Mouse (Mus musculus) hindlimb bud, embryonic 11.5 days (tissue): Measurements from ENCODE around the gene Iqgap3.

ENCODE experiments used
- DNase-seq: peaks from one replicate; pipeline ENCODE4 v3.0.0-alpha.2; 2012; ENCODE audit warnings: low read depth, low spot score; ENCODE audit errors: extremely low spot score

Iqgap3 gene

GRCm38 (mm10) chr3:88138336-88139242 is 56.8 kb downstream of the Iqgap3 start:
- DNase-seq = peak; percentile 91

DNA sequence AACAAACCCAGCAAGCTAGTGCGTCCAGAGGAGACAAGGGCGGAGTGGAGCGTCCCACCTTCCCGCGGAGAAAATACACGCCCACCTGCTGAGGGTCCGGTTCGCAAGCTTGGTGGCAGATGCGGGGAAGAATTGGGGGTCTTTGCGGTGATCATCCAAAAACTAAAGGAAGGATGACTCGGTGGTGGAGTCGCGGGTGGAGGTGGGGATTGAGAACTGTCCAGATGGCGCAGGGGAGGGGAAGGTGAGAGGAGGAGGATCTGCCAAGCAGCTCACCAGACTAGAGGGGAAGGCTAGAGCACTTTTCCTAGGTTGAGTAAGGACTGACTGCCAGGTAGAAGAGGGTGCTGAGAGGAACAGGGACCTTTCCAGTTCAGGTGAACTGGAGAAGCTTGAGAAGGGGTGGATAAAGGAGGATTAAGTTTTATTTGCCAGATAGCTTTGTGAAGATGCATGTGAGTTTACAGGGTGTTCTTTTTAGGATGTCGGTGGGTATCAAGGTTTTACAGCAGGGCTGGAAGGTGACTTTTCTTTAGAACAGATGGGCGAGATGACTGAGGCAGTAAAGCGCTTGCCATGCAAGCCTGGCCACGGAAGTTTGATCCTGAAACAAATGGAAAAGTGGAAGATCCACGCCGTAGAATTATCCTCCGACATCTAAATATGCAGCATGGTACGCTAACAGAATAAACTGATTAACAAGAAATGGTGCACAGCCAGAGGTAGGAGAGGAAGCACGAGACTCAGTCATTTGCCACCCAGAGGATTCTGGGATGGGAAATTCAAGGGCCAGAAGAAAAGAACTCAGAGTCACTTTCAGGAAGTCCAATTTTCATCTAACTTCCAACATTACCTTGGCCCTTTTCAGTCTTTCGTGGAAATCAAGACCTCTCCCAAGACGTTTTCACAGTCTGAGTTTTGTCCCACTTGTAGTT is 57.7 kb downstream of the Iqgap3 start:
- no peak for DNase-seq

GRCm38 (mm10) chr3:88140178-88140902 is 58.6 kb downstream of the Iqgap3 start:
- DNase-seq = no peak

DNA sequence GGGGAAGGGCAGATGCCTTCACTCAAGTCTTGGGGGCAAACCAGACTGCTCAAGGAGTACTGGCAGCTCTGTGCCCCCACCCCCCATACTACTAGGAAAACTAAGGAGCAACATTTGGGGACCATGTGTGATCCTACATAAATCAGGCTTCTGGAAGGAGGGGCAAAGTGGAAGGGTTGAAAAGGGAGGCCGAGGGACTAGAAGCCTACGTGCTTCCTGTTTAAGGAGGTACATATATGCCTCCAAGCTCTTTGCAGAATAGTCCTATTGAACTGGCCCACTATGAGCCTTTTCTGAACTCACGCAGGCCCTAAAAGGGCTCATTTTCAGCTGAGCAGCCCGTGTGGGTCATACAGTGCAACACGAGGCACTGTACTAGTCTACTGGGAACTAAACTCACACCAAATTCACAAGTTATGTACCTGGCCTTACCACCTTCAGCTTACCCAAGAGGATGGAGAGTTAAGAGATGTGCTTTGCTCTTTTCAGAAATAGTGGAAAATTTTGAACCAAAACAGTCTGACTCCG is 59.2 kb downstream of the Iqgap3 start:
- no peak for DNase-seq

- no peak for DNase-seq
Measured at GRCm38 (mm10) chr3:88141439-88141786, 59.6 kb downstream of the Iqgap3 start.

- DNase-seq = peak; percentile 86
Measured at GRCm38 (mm10) chr3:88141787-88142523, 60.2 kb downstream of the Iqgap3 start, which contains the start of gene Mef2d. TSS of gene Mef2d (plus strand) at chr3:88142372.

GRCm38 (mm10) chr3:88142546-88142915 is 60.8 kb downstream of the Iqgap3 start:
- DNase-seq = no peak

GRCm38 (mm10) chr3:88142916-88143771 is 61.4 kb downstream of the Iqgap3 start:
- DNase-seq = no peak

DNA sequence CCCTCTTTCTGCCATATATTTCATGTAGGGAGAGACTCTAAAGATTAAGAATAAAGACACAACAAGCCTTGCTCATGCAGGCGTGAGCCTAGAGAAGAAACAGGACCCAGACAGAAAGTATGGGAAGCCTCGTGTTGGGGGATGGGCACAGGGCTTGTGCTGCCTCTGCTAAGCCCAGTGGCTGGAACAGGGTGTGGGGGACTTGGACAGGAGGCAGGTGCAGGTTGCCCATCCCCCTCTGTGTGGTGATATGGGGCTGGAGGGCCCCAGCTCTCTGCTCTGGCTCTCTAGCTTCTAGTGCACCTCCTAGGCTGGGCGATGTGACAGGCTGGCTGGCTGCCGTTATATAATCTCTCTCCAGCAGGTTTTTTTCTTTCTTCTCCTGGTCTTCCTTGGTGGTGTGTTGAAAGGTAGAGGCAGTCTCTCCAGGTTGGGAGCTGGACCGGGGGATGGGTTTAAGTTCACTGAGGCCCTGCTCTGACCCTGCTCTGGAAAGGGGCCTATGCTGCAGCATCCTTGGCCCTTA is 62.3 kb downstream of the Iqgap3 start:
- no peak for DNase-seq

GRCm38 (mm10) chr3:88144648-88145410 is 63.1 kb downstream of the Iqgap3 start:
- no peak for DNase-seq

DNA sequence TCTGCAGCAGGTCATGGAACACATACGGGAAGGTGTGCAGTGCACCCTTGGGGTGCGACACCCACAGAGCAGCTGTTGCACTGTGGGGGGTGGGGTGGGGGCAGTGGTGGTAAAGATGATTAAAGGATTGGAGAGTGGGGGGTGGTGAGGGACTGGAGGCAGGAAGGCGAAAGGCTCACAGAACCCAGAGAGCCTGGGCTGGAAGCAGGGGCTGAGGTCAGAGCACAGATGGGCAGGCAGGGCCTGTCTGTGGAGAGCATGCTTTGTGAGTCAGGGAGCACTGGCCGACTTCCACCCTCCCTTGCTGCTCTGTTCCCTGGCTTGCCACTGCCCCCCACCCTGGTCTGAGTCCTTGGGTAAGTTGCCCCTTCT is 63.6 kb downstream of the Iqgap3 start:
- no peak for DNase-seq

DNA sequence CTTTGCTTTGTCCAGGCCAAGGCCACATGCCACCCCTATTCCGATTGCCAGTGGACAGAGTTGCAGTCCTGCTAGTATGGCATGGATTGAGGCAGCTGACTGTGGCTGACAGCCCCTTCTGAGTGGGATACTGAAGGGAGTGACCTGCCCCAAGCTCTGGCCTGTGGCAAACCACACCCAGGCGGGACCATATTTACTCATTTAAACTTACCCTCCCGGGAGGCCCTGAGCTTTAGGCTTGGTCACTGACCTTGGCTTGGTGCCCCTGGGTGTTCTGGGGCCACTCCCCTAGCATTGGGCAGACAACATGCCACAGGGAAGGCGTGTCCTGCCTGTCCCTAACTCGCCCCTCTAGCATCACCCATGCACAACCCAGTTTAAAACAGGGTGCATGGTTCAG is 64.2 kb downstream of the Iqgap3 start:
- no peak for DNase-seq

- DNase-seq = no peak
Measured at GRCm38 (mm10) chr3:88146376-88147112, 64.8 kb downstream of the Iqgap3 start.

- no peak for DNase-seq
Measured at GRCm38 (mm10) chr3:88147444-88147843, 65.7 kb downstream of the Iqgap3 start.

GRCm38 (mm10) chr3:88147866-88148265 is 66.1 kb downstream of the Iqgap3 start:
- no peak for DNase-seq

GRCm38 (mm10) chr3:88148354-88148753 is 66.6 kb downstream of the Iqgap3 start:
- DNase-seq = no peak

DNA sequence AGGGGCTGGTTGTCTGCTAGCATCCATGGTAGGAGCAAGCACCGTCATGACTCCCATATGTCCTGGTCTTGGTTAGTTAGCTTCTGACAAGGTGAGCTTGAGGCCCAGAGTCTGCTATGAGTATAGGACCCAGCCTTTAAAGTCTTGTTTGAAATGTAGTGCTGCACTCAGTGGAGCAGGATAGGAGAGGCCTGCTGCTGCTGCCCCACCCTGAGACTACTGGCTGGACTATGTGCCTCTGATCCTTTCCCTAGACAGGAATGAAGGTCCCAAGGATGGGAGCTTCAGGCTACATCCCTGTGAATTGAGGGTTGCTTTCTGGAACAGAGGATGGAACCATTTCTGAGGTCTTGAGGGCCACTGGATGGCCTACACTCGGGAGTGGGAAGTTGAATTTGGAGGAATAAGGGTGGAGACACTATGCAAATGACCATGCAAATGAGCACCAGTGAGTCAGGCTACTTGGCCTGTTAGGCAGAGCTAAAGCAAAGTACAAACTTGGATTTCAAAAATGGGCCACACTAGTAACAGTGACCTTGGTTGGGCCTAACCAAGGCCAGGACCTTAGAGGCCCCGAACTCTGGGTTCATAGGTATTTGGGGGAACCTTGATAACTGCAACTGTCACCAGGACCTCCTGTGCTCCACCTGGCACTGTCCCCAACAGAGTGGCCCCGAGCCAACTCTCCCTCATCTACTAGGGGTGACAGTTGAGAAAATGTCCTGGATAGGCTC is 67.2 kb downstream of the Iqgap3 start:
- DNase-seq = no peak
